Mouse (Mus musculus): ENCODE measurements around the gene Igf1r. TPM values are rescaled to one million over a fixed set of nuclear protein-coding genes. Genes with fewer than 3 reads are reported as not detected.

Igf1r gene
- 43.6 TPM for polyA plus RNA-seq (2014; fragmentation: Illumina TruSeq; extraction: RNeasy Lipid Tissue Mini Kit (QIAGEN cat#74804))

DNA sequence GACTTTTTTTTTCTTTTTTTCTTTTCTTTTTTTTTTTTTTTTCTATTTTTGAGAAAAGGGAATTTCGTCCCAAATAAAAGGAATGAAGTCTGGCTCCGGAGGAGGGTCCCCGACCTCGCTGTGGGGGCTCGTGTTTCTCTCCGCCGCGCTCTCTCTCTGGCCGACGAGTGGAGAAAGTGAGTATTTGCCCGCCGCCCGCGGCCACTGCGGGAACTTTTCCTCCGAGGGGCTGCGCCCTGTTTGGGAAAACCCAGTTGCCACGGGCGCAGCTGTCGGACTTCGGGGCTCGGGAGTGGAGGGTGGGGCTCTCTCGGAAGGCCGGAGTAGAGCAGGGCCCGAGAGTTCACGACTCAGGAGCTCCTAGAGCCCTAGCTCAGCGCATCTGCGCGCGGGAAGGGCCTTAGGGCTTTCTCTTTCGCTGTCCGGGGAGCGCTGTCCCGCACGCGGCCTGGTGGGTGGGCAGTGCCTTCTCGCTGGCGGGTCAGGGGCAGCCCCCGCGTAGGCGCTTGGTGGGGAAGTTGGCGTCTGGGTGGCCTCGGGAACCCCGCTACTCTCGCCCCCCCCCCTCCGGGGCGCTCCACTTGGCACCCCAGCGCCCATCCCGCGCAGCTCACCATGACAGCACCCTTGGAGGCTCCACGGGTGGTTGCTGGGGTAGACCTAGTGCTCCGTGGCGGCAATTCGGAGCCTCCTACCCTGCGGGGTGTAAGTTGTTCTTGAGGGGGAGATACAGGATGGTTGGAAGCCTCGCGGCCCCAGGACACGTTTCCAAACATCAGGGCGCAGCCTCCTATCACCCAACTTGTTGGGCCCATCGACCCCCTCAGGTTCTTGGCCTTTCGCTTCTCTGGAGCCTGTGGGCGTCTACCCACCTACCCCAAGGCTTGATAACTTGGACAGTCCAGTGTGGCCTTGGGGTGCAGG, at the start of gene Igf1r:
Gene Igf1r, plus strand, starts transcription at position 51 of the 924 bp plus-strand sequence.

DNA sequence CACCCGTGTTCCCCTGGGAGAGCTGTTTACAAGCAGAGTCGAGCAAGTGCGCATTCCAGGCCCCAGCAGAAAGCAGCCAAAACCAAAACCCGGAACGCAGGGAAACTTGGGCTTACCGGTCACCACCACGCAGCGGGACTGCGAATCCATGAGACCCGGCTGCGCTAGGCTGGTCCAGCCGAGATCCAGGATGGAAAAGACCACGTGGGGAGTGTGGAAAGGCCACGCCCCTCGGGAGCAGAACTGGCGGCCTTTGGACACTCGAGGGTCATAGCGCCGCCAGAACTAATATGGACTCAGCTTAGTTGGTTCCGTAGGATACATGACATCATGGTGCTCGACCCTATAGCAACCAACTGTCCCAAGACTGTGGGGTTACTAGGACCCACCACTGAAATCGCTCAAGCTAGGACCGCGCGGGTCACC, 311.4 kb downstream of the Igf1r start, which contains the start of gene Pgpep1l:
Gene Pgpep1l, minus strand, starts transcription at position 206 of the 426 bp plus-strand sequence.

DNA sequence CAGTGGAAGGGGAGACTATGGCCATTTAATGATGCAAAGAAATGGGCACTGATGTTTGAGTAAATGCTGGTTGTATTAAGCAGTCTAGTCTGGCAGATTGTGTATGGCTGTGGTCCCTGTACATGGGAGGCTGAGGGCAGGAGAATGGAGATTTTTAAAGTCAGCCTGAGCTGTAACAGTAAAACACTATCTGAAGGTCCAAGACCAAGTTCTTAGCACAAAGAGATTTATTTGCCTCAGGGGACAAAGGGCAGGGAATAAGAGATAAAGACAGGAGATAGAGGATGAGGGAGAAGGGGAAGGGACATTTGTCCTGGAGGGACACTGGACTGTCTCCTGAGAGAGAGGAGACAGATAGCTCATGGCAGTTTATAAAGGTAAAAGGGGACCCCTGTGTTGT, 320.9 kb downstream of the Igf1r start, which contains the start of gene Fam169b:
Gene Fam169b, plus strand, starts transcription at position 325 of the 400 bp plus-strand sequence.

Other genes with a start within 250 kb of the Igf1r start
- 62.8 TPM for gene Synm, start 193.1 kb upstream of the Igf1r start, polyA plus RNA-seq (2014; fragmentation: Illumina TruSeq; extraction: RNeasy Lipid Tissue Mini Kit (QIAGEN cat#74804))

All from ovary, adult 10 weeks (tissue).